Mouse (Mus musculus) c-Kit-negative CD71-positive TER-119-positive erythroid progenitor cells, embryonic 14.5 days (primary cell): Measurements from ENCODE around the gene Cntfr.
A peak's percentile ranks its signal among the peaks of the same experiment; 100 is the strongest.

Source experiments
- DNase-seq: peaks from one replicate; pipeline ENCODE4 v3.0.0-alpha.2; 2013; ENCODE audit warnings: low read depth, low spot score

The Cntfr gene

GRCm38 (mm10) chr4:41614156-41614555 lies 82.7 kb downstream of the Cntfr start:
- peak; percentile 21 for DNase-seq

- no peak for DNase-seq
Observed at GRCm38 (mm10) chr4:41612166-41612565, 84.7 kb downstream of the Cntfr start.

GRCm38 (mm10) chr4:41610594-41610980 lies 86.3 kb downstream of the Cntfr start:
- DNase-seq: no peak

DNA sequence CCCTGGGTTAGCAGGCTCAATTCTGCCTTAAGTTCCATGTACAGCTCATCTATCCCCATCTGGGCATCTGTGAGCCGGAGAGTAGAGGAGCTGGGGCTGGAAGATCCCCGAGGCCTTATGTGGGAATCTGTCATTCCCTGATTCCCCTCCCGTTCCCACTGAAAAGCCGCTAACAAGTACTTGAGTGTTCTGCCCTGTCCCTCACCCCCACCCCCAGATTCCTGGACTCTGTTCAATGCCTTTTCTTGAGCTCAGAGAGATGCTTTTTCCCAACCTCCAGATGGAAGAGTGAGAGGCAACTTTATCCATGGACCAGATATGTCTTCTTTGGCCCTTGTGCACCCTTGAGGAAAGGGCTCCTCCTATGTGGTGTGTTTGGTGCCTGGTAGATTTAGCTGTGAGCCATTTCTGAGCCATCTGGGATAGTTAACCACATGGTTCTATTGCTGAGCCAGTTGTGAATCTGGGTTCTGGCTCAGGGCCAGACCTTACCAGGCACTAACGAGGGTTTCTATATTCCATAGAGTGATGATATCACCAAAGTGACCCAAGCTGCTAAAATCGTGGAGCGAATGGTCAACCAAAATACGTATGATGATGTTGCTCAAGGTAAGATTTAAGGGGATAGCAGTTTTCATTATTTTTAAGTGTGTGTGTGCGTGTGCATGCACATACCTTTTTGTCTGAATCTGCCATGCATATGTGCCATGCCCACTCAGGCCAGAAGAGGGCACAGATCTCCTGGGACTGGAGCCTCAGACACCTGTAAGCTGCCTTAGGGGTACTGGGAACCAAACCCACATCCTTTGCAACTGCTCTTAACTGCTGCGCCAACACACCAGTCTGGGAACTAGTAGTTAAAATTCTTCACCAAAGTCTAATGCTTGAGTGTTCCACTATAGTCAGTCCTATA lies 87.0 kb downstream of the Cntfr start:
- no peak for DNase-seq
